Mouse (Mus musculus) limb, embryonic 12.5 days (tissue): ENCODE results near the gene Gm10234. TPM values are rescaled to one million over a fixed set of nuclear protein-coding genes. Genes with fewer than 3 reads are reported as not detected.

Experiments used
- ATAC-seq: fragments of 200-750 bp; cut with Nextera tagmentation; 2 replicates; pipeline ENCODE4 v1.8.0; 2017; ENCODE audit warnings: low read depth, moderate TSS enrichment; ENCODE audit not compliant: insufficient number of reproducible peaks, insufficient read depth, low FRiP score, low TSS enrichment
- H3K27ac ChIP-seq: fragments of 300-500 bp; sonication (generic); 2 replicates; pipeline ENCODE4 v1.5.1; 2016; ENCODE audit warnings: mild to moderate bottlenecking, moderate library complexity
- H3K27me3 ChIP-seq: fragments of 300-500 bp; sonication (generic); 2 replicates; pipeline ENCODE4 v1.6.1; 2016; ENCODE audit warnings: mild to moderate bottlenecking, moderate library complexity
- H3K36me3 ChIP-seq: fragments of 300-500 bp; sonication (generic); 2 replicates; pipeline ENCODE4 v1.6.1; 2016; ENCODE audit warnings: mild to moderate bottlenecking, moderate library complexity
- H3K4me1 ChIP-seq: fragments of 300-500 bp; sonication (generic); replicated peaks from 2 replicates; pipeline ENCODE4 v1.6.1; 2016
- H3K4me2 ChIP-seq: fragments of 300-500 bp; sonication (generic); 2 replicates; pipeline ENCODE4 v1.6.1; 2016; ENCODE audit warnings: mild to moderate bottlenecking, moderate library complexity
- H3K4me3 ChIP-seq: fragments of 300-500 bp; sonication (generic); replicated peaks from 2 replicates; pipeline ENCODE4 v1.5.1; 2016; ENCODE audit warnings: mild to moderate bottlenecking
- H3K9ac ChIP-seq: fragments of 300-500 bp; sonication (generic); replicated peaks from 2 replicates; pipeline ENCODE4 v1.6.1; 2016; ENCODE audit warnings: mild to moderate bottlenecking, moderate library complexity
- H3K9me3 ChIP-seq: fragments of 300-500 bp; sonication (generic); 2 replicates; pipeline ENCODE4 v1.6.1; 2016; ENCODE audit warnings: mild to moderate bottlenecking, moderate library complexity
- WGBS: fragments of 180-500 bp; shearing (Covaris S2); methylation state at CpG from one replicate; pipeline ENCODE4 v1.1.7; 2016; 5-methylcytosine and 5-hydroxymethylcytosine counted together
- polyA plus RNA-seq: library from polyadenylated mRNA; unstranded; fragments of >200 nt; fragmentation: Nextera tagmentation; extraction: Ambion mirVana; gene quantifications from 2 replicates; pipeline ENCODE4 v1.2.1, GENCODE M21; 2016

Gm10234 gene
- polyA plus RNA-seq, 1 experiment from 2014 or later = not detected

DNA sequence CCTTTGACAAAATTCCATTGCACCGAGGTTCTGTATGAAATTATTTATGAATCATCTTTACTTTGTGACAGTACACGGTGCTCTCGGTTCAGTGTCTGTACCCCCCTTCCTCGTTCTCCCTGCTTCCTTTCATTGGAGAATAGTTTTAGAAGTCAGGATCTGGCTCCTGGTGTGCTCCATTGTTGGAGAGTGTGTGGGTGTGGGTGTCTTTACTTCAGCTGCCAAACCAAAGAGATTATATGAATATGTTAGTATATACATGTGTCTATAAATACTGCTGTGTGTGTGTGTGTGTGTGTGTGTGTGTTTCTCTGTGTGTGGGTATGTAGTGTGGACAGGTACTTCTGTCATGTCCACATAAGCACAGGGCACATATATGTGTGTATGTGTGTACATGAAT lies 49.9 kb downstream of the Gm10234 start:
- ATAC-seq = no peak
- Histone ChIP-seq H3K4me2 (no peak overlapping the region), H3K27ac (no peak overlapping the region), H3K4me1 (no peaks in the 10 kb centered on the region), H3K36me3 (no peaks in the 10 kb centered on the region), H3K27me3 (no peaks in the 10 kb centered on the region), H3K9ac (no peak overlapping the region), H3K4me3 (no peak overlapping the region), H3K9me3 (no peaks in the 10 kb centered on the region)
- WGBS = 83% methylated on average over 4 of the region's 4 CpGs

Other genes with a start within 250 kb of the Gm10234 start
- 4.5 and 5.1 TPM in 2 replicates for gene Kbtbd8, start 204.9 kb upstream of the Gm10234 start, polyA plus RNA-seq